Mouse (Mus musculus) CH12F3 (cell line): ENCODE data around the gene Ccr7.

Source experiments
- in situ Hi-C: fragments of 300-500 bp; cut with MboI; formaldehyde crosslinking; loops from 2 replicates; pipeline ENCODE4 v1.14.3; 2020; ENCODE audit warnings: low sequenced_read_pairs

The Ccr7 gene

DNA sequence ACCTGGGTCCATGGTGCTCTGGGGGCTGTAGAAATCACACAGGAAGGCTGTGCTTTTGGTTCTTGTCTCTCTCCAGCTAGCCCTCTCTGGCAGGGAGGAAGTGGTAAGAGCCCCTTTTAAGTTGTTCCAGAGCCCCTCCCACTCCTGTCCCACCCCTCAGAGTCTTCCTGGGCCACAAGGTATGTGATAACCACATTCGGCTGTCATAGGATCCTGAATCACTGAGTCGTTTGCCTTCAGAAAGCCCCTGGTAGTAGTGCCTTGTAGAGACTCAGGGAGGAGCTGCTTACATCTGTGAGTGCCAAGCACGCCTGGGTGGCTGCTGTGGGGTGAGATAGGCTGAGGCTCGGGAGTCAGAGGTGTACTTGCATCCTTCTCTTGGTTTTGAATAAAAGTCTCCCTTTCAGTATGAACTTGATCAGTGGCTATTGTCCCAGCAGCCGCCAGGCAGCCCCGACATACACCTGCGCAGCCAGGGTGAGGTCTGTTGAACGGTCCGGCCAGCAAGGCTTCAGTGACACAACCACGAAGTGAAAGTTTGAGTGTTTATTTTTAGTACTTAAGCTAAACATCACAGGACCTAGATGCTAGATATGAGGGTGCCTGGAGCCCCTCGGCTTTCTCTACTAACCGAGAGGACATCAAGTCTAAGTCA is at the start of gene Ccr7:
TSS of gene Ccr7 (minus strand) at position 91 of the 655 bp plus-strand sequence.
- in situ Hi-C loops: no loop called here

GRCm38 (mm10) chr11:99189154-99189582 is 34.3 kb upstream of the Ccr7 start:
- in situ Hi-C loops: no loop called here

- in situ Hi-C loops: no loop called here
Observed at GRCm38 (mm10) chr11:99187348-99187747, 32.5 kb upstream of the Ccr7 start.

- in situ Hi-C loops: no loop called here
Observed at GRCm38 (mm10) chr11:99186836-99187235, 32.0 kb upstream of the Ccr7 start.

DNA sequence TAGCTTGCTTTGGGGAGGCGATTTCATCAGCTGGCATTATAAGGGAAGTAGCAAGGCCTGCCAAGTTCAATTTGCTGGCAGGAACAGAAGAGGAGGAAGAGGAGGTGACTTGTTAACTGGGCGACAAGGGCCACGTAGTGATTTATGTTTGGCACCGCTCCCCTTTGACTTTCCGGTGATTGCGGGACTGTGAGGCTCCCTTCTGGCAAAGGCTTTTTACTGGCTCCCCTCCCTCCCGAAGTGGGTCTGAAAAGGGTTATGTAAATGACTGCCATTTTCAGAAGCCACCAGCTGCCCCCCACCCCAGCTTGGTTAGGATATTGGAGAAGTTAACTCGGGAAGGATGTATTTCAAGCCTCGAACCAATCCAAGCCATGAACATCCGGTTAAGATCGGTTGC is 27.7 kb upstream of the Ccr7 start:
- in situ Hi-C loops: no loop called here

DNA sequence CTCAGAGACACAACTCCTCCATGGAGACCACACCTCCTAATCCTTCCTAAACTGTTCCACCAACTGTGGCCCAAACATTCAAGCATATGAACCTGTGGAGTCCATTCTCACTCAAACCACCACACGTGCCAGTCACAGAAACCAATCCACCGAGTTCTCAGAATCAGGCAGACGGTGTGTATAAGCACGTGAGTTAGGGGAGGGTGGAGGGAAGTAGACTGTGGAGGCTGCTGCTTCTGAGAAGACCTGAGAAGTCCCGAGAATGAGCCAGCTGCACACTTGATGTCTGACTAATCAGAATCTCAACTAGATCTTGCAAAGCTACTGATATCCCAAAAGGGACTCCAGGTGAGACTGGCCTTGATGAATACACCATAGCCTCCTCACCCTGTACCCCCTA is 25.2 kb upstream of the Ccr7 start:
- in situ Hi-C loops: no loop called here

GRCm38 (mm10) chr11:99177925-99178198 is 23.0 kb upstream of the Ccr7 start:
- in situ Hi-C loops: no loop called here

- in situ Hi-C loops: no loop called here
Observed at GRCm38 (mm10) chr11:99177054-99177924, 22.4 kb upstream of the Ccr7 start.

DNA sequence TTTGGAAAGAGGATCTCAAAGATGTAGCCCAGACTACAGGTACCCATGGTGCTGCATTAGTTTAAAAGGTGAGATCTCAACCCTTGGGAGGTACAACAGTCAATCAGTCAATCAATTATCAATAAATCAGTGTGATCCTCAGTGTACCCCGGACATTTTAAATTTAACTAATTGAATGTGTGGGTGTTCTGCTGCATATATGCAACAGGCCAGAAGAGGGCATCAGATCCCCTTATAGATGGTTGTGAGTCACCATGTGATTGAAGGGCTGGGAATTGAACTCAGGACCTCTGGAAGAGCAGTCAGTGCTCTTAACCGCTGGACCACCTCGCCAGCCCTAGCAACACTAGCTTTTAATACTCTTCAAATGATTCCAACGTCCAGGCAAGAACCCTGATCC is 17.1 kb upstream of the Ccr7 start:
- in situ Hi-C loops: no loop called here

- in situ Hi-C loops: no loop called here
Observed at GRCm38 (mm10) chr11:99171442-99171841, 16.6 kb upstream of the Ccr7 start.

GRCm38 (mm10) chr11:99170547-99171267 is 15.8 kb upstream of the Ccr7 start:
- in situ Hi-C loops: no loop called here

DNA sequence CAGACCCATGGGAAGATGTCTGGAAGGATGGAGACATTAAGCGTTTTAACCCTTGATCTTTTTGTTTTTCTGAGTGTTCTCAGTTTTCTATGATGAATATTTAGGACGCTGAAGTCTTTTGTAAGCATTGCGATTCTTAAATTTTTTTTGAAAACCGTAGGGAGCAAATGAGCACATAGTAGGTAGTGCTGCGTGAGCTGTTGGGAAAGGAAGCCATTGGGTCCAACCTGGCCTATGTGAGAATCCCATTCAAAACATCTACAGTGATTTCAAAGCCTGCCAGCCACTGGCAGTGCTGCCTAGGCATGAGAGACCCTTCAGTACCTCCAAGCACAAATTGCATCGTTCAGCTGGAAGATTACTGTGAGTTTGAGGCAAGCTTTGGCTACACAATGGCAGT is 15.1 kb upstream of the Ccr7 start:
- in situ Hi-C loops: no loop called here

DNA sequence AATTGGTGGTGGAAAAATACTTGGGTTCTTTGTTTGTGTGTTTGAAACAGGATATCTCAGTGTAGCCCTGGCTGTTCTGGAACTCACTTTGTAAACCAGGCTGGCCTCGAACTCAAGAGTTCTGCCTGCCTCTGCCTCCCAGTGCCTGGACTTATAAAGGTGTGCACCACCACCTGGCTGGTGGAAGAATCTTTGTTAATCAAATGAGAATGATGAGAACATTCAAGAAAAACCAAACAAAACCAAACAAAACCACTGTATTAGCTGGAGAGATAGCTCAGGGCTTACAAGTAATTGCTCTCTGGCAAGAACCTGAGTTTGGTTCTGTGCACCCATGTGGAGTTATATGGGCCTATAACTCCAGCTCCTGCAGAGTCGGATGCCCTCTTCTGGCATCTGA is 14.6 kb upstream of the Ccr7 start:
- in situ Hi-C loops: no loop called here

DNA sequence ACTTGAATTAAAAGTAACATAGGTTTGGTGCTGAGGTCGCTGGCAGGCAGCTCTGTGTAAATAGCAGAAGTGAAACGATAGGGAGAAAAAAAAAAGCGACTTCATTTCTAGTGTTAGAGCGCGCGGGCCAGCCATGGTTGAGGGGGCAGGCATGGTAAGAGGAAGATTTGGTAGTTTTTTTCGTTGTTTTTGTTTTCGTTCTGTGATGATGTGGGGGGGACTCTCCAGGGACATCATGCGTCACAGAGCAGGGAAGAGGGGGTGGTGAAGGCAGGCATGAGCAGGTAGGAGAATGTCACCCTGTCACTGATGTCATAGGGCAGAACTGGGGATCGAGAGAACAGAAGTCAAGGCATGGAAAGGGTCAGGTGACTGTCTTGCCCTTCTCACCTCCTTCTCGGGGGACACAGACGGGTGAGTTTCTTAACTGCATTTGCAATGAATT is 13.2 kb upstream of the Ccr7 start:
- in situ Hi-C loops: no loop called here

- in situ Hi-C loops: no loop called here
Observed at GRCm38 (mm10) chr11:99167576-99167975, 12.7 kb upstream of the Ccr7 start.

DNA sequence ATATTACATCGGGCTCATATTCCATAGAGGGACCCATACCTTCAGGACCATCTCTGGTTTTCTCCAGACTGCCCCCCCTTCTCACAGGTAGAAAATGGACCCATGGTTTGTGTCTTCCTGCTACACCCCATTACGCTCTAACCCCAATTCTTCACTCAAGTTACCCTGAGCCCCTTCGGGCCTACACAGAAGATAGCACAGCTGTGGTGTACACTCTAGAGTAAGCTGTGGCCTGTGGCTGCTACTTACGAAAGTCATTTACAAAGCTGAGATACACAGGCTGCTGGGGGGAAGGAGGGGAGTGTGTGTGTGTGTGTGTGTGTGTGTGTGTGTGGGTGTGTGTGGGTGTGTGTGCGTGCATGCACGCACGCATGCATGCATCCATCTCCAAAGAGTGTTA is 11.4 kb upstream of the Ccr7 start:
- in situ Hi-C loops: no loop called here

- in situ Hi-C loops: no loop called here
Observed at GRCm38 (mm10) chr11:99165031-99165752, 10.3 kb upstream of the Ccr7 start.

DNA sequence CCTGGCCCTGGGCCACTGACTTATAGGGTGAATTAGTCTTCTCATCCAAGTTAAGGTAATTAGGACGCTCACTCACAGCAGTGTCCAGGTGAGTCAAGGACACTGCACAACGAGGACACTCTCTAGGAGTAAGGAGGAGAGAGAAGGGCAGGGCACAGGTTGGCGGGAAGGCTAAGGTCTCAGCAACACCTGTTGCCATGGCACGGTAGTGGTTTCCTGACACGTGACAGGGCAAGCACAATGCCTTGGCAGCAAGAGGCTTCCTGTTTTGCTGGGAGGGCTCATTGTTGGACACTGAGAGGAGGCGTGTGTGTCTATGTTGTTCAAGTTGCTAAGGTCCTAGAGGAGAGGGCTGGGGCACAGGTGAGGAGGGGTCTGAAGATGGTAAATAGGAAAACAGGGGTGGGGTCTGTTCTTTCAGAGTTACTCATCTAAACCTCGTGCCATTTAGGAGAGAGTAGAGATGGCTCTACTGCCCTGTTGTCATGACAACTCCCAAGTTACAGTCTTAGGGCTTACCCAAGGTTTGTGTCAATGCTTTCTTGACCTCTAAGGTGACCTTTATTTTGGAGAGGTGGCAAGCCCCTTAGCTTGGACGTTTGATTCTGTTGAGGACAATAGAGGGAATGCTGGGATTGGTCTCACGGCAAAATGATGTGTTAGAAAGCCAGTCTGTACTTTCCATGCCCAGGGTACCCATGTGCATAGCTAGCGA is 8.3 kb upstream of the Ccr7 start:
- in situ Hi-C loops: no loop called here

DNA sequence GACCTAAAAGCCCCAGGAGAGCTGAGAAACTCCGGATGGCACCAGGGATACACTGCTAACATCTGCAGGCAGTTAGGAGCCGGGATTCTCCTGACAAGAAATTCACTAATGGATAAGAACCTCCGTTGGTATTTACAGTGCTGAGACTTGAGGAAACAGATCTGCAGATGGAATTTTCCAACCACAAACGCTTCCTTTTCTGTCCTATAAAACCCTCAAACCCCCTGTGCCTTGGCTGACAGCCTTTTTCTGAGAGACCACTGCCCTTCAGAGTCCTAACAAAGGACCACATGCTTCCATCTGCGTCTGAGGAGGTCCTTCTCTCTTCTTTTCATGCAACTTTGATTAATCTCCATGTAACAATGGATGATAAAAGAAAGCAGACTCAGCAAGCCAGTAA is 6.8 kb upstream of the Ccr7 start:
- in situ Hi-C loops: no loop called here

DNA sequence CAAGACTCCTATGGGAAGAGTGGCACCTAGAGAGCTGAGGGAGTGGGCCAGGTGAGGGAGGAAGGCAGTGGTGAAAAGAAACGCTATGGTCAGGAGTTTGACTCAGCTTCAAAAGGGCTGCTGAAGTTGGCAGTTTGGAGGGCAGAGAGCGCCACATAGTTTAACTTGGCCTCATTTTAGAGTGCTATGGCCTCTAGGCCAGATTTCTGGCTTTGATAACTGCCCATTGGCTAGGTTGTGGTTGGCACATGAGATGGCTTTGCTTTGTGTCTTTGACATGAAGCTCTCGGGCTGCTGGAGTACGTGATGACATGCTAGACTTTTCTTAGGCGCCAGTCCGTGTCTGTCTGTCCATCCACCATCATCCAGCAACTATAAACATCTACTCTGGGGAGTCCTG is 5.4 kb upstream of the Ccr7 start:
- in situ Hi-C loops: no loop called here

- in situ Hi-C loops: no loop called here
Observed at GRCm38 (mm10) chr11:99155817-99156216, 940 bp upstream of the Ccr7 start.
